Mouse (Mus musculus): ENCODE measurements around the gene Cdk13. TPM values are rescaled to one million over a fixed set of nuclear protein-coding genes. Genes with fewer than 3 reads are reported as not detected.

Cdk13 gene
- total RNA-seq (2023; ENCODE audit: inconsistent age), result 173 to 197 TPM (median 179 TPM) in 4 replicates

GRCm38 (mm10) chr13:17804909-17805613, at the start of gene Cdk13:
Gene Cdk13 (minus strand): TSS chr13:17805097.

GRCm38 (mm10) chr13:17694911-17695699, 109.8 kb downstream of the Cdk13 start, which contains the start of the genes Mplkip and Sugct:
Gene Mplkip (plus strand): TSS chr13:17695192.
Gene Sugct (minus strand): TSS chr13:17695553.

Other genes starting within 250 kb of the Cdk13 start
- 18.4 to 21.7 TPM (median 20.3 TPM) in 4 replicates for gene Mplkip, start 109.9 kb downstream of the Cdk13 start, total RNA-seq (2023; ENCODE audit: inconsistent age)
- not detected in 4 replicates for gene Sugct, start 109.5 kb downstream of the Cdk13 start, total RNA-seq (2023; ENCODE audit: inconsistent age)
- 27.5 to 29.4 TPM (median 28.7 TPM) in 4 replicates for gene Rala, start 139.1 kb upstream of the Cdk13 start, total RNA-seq (2023; ENCODE audit: inconsistent age)
- gene Yae1d1, start 188.3 kb upstream of the Cdk13 start, total RNA-seq (2023; ENCODE audit: inconsistent age), result 7.0 to 11.7 TPM (median 9.8 TPM) in 4 replicates

All from B cell, adult (primary cell).